Mouse (Mus musculus): ENCODE measurements around the gene Paqr7.

The Paqr7 gene

GRCm38 (mm10) chr4:134496595-134497210 lies at the start of gene Paqr7:
TSS of gene Paqr7 (plus strand) at chr4:134496697.
- DNase-seq (ENCODE audit: extremely low read depth, low read depth, low spot score), result no peak

- no peak for DNase-seq (ENCODE audit: extremely low read depth, low read depth, low spot score)
Measured at GRCm38 (mm10) chr4:134447966-134448365, 48.5 kb upstream of the Paqr7 start.

- DNase-seq (ENCODE audit: extremely low read depth, low read depth, low spot score), result no peak
Measured at GRCm38 (mm10) chr4:134449595-134450391, 46.7 kb upstream of the Paqr7 start.

GRCm38 (mm10) chr4:134450392-134451195 lies 45.9 kb upstream of the Paqr7 start:
- DNase-seq (ENCODE audit: extremely low read depth, low read depth, low spot score), result no peak

GRCm38 (mm10) chr4:134451484-134451883 lies 45.0 kb upstream of the Paqr7 start:
- no peak for DNase-seq (ENCODE audit: extremely low read depth, low read depth, low spot score)

GRCm38 (mm10) chr4:134453619-134454400 lies 42.7 kb upstream of the Paqr7 start:
- DNase-seq (ENCODE audit: extremely low read depth, low read depth, low spot score), result no peak

GRCm38 (mm10) chr4:134455310-134455709 lies 41.2 kb upstream of the Paqr7 start:
- no peak for DNase-seq (ENCODE audit: extremely low read depth, low read depth, low spot score)

GRCm38 (mm10) chr4:134457130-134457825 lies 39.2 kb upstream of the Paqr7 start:
- no peak for DNase-seq (ENCODE audit: extremely low read depth, low read depth, low spot score)

- DNase-seq (ENCODE audit: extremely low read depth, low read depth, low spot score), result no peak
Measured at GRCm38 (mm10) chr4:134458856-134459255, 37.6 kb upstream of the Paqr7 start.

GRCm38 (mm10) chr4:134460277-134460676 lies 36.2 kb upstream of the Paqr7 start:
- no peak for DNase-seq (ENCODE audit: extremely low read depth, low read depth, low spot score)

GRCm38 (mm10) chr4:134461252-134461651 lies 35.2 kb upstream of the Paqr7 start:
- DNase-seq (ENCODE audit: extremely low read depth, low read depth, low spot score), result no peak

- no peak for DNase-seq (ENCODE audit: extremely low read depth, low read depth, low spot score)
Measured at GRCm38 (mm10) chr4:134465789-134466188, 30.7 kb upstream of the Paqr7 start.

- no peak for DNase-seq (ENCODE audit: extremely low read depth, low read depth, low spot score)
Measured at GRCm38 (mm10) chr4:134466381-134467262, 29.9 kb upstream of the Paqr7 start.

GRCm38 (mm10) chr4:134467435-134468214 lies 28.9 kb upstream of the Paqr7 start:
- no peak for DNase-seq (ENCODE audit: extremely low read depth, low read depth, low spot score)

- DNase-seq (ENCODE audit: extremely low read depth, low read depth, low spot score), result no peak
Measured at GRCm38 (mm10) chr4:134468215-134468575, 28.3 kb upstream of the Paqr7 start, which contains the start of gene Stmn1. TSS of gene Stmn1 (plus strand) at chr4:134468320.

GRCm38 (mm10) chr4:134468578-134469266 lies 27.8 kb upstream of the Paqr7 start:
- no peak for DNase-seq (ENCODE audit: extremely low read depth, low read depth, low spot score)

- no peak for DNase-seq (ENCODE audit: extremely low read depth, low read depth, low spot score)
Measured at GRCm38 (mm10) chr4:134469341-134469796, 27.1 kb upstream of the Paqr7 start.

GRCm38 (mm10) chr4:134469985-134470384 lies 26.5 kb upstream of the Paqr7 start:
- no peak for DNase-seq (ENCODE audit: extremely low read depth, low read depth, low spot score)

Data from fat pad, adult 2 months (tissue).